Mouse (Mus musculus): ENCODE results near the gene Polr2h. TPM values are rescaled to one million over a fixed set of nuclear protein-coding genes. Genes with fewer than 3 reads are reported as not detected.

Gene Polr2h
- polyA plus RNA-seq, 1 experiment from 2014 or later: 119 TPM

DNA sequence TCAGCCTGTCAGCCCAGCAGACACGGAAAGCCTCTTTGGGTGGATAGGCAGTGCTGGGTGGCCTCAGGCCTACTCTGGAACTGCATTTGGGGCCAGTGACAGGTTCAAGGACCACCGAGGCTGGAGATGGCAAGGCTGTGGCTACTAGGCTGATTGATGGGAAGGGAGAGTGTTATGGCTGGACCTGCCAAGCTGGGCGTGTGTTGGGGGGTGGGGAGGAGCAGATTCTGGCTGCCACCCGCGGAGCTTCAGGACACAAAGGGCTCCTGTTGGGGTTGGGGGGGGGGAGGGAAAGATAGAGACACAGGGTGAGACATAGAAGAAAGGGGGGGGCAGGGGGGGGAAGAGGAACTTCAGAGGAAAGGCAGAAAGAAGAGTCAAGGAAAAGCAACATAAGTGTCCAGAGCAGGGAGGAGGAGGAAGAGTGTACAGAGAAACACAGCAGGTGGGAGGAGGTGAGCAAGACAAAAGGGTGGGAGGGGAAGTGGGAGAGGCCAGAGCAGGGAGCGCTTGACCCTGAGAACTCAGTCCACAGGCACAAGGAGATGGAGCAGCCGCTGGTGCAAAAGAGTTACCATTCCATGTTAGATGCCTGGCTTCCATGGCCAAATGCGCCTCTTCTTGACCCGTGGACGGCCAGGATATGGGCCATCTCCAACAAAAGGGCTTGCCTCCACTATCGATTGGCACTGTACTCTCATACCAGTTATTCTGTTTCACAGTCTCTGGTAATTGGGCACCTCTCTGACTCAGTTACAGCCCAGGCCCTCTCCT is 3.0 kb upstream of the Polr2h start:
- H3K36me3 ChIP-seq (ENCODE audit: control insufficient read depth, insufficient read depth, low read length): peaks cover 3% of the 10 kb centered on the region; the same call in 1 of the 2 replicates
- 32% methylated on average over 11 of the region's 11 CpGs for WGBS
- H3K27me3 ChIP-seq (ENCODE audit: control insufficient read depth, insufficient read depth, low read length): no peaks in the 10 kb centered on the region
- peak overlapping the region; percentile 73 for H3K4me2 ChIP-seq
- peak overlapping the region; percentile 80 for H3K9ac ChIP-seq (ENCODE audit: low read length)
- ATAC-seq (ENCODE audit: low FRiP score): no peak
- H3K4me3 ChIP-seq (ENCODE audit: low read depth, low read length): peak overlapping the region; percentile 60
- H3K4me1 ChIP-seq (ENCODE audit: control insufficient read depth, insufficient read depth, low read length): peaks cover 27% of the 10 kb centered on the region
- no peaks in the 10 kb centered on the region for H3K9me3 ChIP-seq (ENCODE audit: control insufficient read depth, low read length)
- no peak for DNase-seq (ENCODE audit: low spot score, missing footprints)
- no peak overlapping the region for H3K27ac ChIP-seq (ENCODE audit: low read depth, low read length)

DNA sequence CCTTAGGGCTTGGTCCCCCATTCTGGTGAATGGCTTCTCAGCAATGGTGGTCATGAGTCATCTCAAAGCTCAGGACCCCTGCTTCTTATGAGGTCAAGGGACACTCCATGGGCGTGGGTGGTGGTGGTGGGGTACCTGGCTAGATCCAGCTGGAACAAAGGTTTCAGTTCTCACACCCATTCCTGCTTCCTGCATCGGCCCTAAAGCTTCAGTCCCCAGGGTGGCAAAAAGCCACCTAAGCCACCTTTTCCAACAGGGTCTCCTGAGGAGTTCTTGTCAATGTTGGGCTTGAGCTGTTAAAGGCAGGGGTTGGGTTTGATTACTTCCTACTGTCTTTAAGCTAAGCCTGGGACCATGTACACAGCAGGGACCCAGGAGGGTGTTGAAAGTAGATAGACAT is 2.3 kb upstream of the Polr2h start:
- H3K27me3 ChIP-seq (ENCODE audit: control insufficient read depth, insufficient read depth, low read length): no peaks in the 10 kb centered on the region
- H3K27ac ChIP-seq (ENCODE audit: low read depth, low read length): no peak overlapping the region
- no peak for ATAC-seq (ENCODE audit: low FRiP score)
- no peaks in the 10 kb centered on the region for H3K9me3 ChIP-seq (ENCODE audit: control insufficient read depth, low read length)
- peak overlapping the region; percentile 60 for H3K4me3 ChIP-seq (ENCODE audit: low read depth, low read length)
- H3K4me1 ChIP-seq (ENCODE audit: control insufficient read depth, insufficient read depth, low read length): peaks cover 27% of the 10 kb centered on the region
- peak overlapping the region; percentile 73 for H3K4me2 ChIP-seq
- DNase-seq (ENCODE audit: low spot score, missing footprints): no peak
- peaks cover 3% of the 10 kb centered on the region; the same call in 1 of the 2 replicates for H3K36me3 ChIP-seq (ENCODE audit: control insufficient read depth, insufficient read depth, low read length)
- WGBS: 62% methylated on average over 2 of the region's 2 CpGs
- H3K9ac ChIP-seq (ENCODE audit: low read length): peak overlapping the region; percentile 80

DNA sequence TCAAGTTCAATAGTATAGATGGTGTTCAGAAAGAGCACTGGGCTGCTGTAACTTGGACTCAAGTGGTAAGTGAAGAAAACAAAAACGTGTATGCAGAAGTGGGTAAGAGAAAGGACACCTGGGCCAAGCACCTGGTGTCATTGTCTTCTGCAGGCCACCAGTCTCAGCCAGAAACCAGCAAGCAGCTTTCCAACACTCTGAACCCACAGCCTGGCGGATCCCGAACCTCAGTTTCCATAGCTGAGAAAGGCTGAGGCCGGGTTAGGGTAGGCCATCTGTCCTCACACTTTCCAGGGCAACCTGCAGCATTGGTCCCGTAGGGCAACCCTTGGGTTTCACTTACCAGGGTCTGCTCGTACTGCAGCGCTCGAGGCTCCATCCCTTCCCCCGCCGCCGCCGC is 1.9 kb upstream of the Polr2h start:
- Histone ChIP-seq H3K4me3 (ENCODE audit: low read depth, low read length) (peak overlapping the region; percentile 60), H3K9me3 (ENCODE audit: control insufficient read depth, low read length) (no peaks in the 10 kb centered on the region), H3K36me3 (ENCODE audit: control insufficient read depth, insufficient read depth, low read length) (no peaks in the 10 kb centered on the region), H3K4me1 (ENCODE audit: control insufficient read depth, insufficient read depth, low read length) (peaks cover 27% of the 10 kb centered on the region), H3K27me3 (ENCODE audit: control insufficient read depth, insufficient read depth, low read length) (no peaks in the 10 kb centered on the region), H3K9ac (ENCODE audit: low read length) (peak overlapping the region; percentile 80), H3K27ac (ENCODE audit: low read depth, low read length) (peak overlapping the region; percentile 82), H3K4me2 (peak overlapping the region; percentile 73)
- 2% methylated on average over 12 of the region's 12 CpGs for WGBS
- ATAC-seq (ENCODE audit: low FRiP score) (no peak), DNase-seq (ENCODE audit: low spot score, missing footprints) (no peak)

DNA sequence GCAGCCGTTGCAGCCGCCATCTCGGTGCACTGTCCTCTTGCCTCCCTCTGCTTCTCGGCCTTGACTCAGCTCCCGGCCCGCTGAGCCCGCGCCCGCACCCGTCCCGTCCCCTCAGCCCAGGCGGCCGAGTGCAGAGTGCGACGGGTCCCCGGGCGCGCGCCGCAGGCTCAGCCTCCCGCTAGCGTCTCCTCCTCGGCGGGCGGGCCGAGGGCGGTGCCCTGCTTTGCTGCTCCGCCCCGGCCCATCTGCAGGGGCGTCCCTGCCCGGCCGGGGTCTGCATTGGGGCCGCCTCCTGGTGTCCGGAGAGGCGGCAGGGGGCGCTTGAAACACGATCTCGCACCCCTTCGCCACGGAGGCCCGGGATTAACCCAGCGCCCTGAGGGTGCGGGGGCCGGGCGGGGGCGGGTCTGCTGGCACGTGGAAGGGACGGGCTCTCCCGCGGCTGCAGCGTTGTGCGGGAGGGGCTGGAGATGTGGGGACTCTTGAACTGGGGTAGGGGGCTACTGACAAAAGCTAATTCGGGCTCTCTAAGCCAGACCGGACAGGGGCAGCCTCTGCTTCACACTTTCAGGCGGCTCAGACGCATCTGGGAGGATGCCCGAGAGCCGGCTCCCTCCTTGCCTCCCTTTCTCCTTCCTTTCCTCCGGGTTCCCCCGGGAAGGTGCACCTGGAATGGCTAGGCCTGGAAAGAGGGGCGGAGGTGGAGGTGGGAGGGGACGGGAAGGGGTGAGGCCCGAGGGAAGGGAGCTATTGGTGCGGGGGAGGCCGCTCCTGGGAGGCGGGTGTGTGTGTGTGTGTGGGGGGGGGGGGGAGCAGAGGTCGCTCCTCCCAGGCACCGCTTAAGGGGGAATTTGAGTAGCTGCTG is 1.3 kb upstream of the Polr2h start:
- H3K27ac ChIP-seq (ENCODE audit: low read depth, low read length): peak overlapping the region; percentile 82
- H3K4me2 ChIP-seq: peak overlapping the region; percentile 73
- WGBS: under 1% methylated on average over 54 of the region's 68 CpGs
- peak; percentile 91 for ATAC-seq (ENCODE audit: low FRiP score)
- H3K4me3 ChIP-seq (ENCODE audit: low read depth, low read length): peak overlapping the region; percentile 60
- H3K36me3 ChIP-seq (ENCODE audit: control insufficient read depth, insufficient read depth, low read length): no peaks in the 10 kb centered on the region
- DNase-seq (ENCODE audit: low spot score, missing footprints): peak; percentile 98
- peak overlapping the region; percentile 80 for H3K9ac ChIP-seq (ENCODE audit: low read length)
- H3K27me3 ChIP-seq (ENCODE audit: control insufficient read depth, insufficient read depth, low read length): no peaks in the 10 kb centered on the region
- H3K4me1 ChIP-seq (ENCODE audit: control insufficient read depth, insufficient read depth, low read length): peaks cover 27% of the 10 kb centered on the region
- H3K9me3 ChIP-seq (ENCODE audit: control insufficient read depth, low read length): no peaks in the 10 kb centered on the region

DNA sequence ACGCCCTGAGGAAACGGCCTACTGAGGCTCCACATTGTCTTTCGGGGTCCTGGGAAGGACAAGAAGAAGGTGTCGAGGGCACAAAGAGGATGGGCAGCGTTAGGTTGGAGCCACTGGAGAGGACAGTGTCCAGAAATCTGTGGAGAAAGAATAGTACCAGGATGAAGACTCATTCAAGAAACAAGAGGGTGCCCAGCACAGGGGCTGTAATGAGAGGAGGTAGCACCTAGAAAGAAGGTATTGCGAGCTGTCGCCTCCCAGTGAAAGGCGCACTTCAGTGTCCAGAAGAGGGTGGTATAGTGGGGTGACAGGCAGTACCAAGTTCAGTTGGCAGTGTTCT is 654 bp upstream of the Polr2h start:
- Histone ChIP-seq H3K9me3 (ENCODE audit: control insufficient read depth, low read length) (no peaks in the 10 kb centered on the region), H3K27ac (ENCODE audit: low read depth, low read length) (peak overlapping the region; percentile 82), H3K27me3 (ENCODE audit: control insufficient read depth, insufficient read depth, low read length) (no peaks in the 10 kb centered on the region), H3K36me3 (ENCODE audit: control insufficient read depth, insufficient read depth, low read length) (peaks cover 2% of the 10 kb centered on the region; the same call in 1 of the 2 replicates), H3K4me1 (ENCODE audit: control insufficient read depth, insufficient read depth, low read length) (peaks cover 27% of the 10 kb centered on the region), H3K4me3 (ENCODE audit: low read depth, low read length) (peak overlapping the region; percentile 60), H3K9ac (ENCODE audit: low read length) (peak overlapping the region; percentile 80), H3K4me2 (peak overlapping the region; percentile 73)
- WGBS: 1% methylated on average over 8 of the region's 8 CpGs
- ATAC-seq (ENCODE audit: low FRiP score) (no peak), DNase-seq (ENCODE audit: low spot score, missing footprints) (peak; percentile 96)

DNA sequence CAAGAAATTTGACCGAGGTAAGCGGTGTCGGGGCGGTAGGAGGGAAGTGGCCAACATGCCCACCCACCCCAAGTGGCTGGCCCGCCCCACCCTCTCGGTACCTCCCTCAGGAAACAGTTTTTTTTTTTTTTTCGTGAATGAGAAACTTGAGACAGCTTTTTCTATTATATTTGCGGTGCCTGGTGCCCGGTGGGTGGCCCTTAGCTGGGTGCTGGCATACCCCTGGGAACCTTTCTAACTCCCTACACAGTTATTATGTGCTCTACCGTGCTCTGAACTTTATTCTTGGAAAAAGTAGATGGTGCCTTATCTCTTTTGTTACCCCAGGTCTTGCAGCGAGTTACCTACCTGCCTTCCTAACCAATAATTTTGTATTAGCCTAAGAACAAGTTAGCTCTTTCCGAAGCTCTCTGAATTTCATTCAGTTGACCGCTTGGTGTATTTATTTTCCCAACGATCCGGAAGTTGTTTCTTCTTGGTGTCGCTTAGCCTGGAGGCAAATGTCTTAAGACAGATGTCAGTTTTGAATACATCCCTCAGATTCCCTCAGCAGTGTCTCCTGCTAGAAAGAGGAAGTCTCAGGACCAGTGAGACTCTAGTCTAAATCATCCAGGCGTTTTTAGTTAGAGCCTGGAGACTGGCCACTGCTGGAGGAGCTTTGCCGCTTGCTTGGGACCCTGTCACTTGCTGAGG is 659 bp downstream of the Polr2h start:
- ATAC-seq (ENCODE audit: low FRiP score): no peak
- H3K9me3 ChIP-seq (ENCODE audit: control insufficient read depth, low read length): no peaks in the 10 kb centered on the region
- H3K4me3 ChIP-seq (ENCODE audit: low read depth, low read length): peak overlapping the region; percentile 60
- WGBS: 5% methylated on average over 18 of the region's 18 CpGs
- no peaks in the 10 kb centered on the region for H3K27me3 ChIP-seq (ENCODE audit: control insufficient read depth, insufficient read depth, low read length)
- peaks cover 27% of the 10 kb centered on the region for H3K4me1 ChIP-seq (ENCODE audit: control insufficient read depth, insufficient read depth, low read length)
- peak; percentile 88 for DNase-seq (ENCODE audit: low spot score, missing footprints)
- H3K27ac ChIP-seq (ENCODE audit: low read depth, low read length): peak overlapping the region; percentile 82; the same call in 1 of the 2 replicates
- H3K4me2 ChIP-seq: peak overlapping the region; percentile 73
- H3K36me3 ChIP-seq (ENCODE audit: control insufficient read depth, insufficient read depth, low read length): peaks cover 2% of the 10 kb centered on the region; the same call in 1 of the 2 replicates
- peak overlapping the region; percentile 80 for H3K9ac ChIP-seq (ENCODE audit: low read length)

DNA sequence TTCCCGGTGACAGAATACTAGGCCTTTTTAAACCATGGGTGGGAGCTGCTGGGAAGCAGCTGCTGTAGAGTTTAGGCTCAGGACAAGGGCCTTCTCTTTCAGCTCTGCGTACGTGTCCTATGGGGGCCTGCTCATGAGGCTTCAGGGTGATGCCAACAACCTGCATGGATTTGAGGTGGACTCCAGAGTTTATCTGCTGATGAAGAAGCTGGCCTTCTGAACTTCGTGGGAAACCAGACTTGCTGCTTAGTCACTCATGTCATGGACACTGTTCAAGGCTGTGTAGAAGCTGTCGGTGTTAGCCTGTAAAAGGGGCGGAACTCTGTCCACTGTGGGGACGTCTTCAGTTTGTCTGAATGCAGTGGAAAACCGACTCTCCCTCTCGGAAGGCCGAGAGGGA is 4.3 kb downstream of the Polr2h start:
- H3K27ac ChIP-seq (ENCODE audit: low read depth, low read length): no peak overlapping the region
- H3K27me3 ChIP-seq (ENCODE audit: control insufficient read depth, insufficient read depth, low read length): no peaks in the 10 kb centered on the region
- ATAC-seq (ENCODE audit: low FRiP score): no peak
- peaks cover 9% of the 10 kb centered on the region for H3K4me1 ChIP-seq (ENCODE audit: control insufficient read depth, insufficient read depth, low read length)
- H3K36me3 ChIP-seq (ENCODE audit: control insufficient read depth, insufficient read depth, low read length): peaks cover 2% of the 10 kb centered on the region; the same call in 1 of the 2 replicates
- H3K4me2 ChIP-seq: no peak overlapping the region
- no peaks in the 10 kb centered on the region for H3K9me3 ChIP-seq (ENCODE audit: control insufficient read depth, low read length)
- no peak overlapping the region for H3K4me3 ChIP-seq (ENCODE audit: low read depth, low read length)
- no peak overlapping the region for H3K9ac ChIP-seq (ENCODE audit: low read length)
- WGBS: 88% methylated on average over 10 of the region's 10 CpGs
- DNase-seq (ENCODE audit: low spot score, missing footprints): peak; percentile 17

DNA sequence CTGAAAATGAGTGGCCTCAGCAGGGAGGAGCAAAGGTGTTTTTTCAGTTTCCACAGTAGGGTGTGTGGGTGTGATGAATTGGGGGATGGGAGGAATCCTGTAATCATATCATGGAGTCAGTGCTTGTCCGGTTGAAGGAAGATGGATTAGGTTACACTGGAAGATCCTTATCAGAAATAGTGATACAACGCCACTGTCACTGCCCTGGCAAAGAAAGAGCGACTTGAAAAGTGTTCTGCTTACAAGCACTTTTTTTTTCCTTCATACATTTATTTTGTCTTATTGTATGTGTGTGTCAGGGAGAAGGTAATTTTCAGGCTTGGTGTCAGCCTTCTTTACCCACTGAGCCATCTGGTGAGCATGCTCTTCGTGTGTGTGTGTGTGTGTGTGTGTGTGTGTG is 5.3 kb downstream of the Polr2h start:
- DNase-seq (ENCODE audit: low spot score, missing footprints): peak; percentile 53
- Histone ChIP-seq H3K27me3 (ENCODE audit: control insufficient read depth, insufficient read depth, low read length) (no peaks in the 10 kb centered on the region), H3K4me1 (ENCODE audit: control insufficient read depth, insufficient read depth, low read length) (peaks cover 7% of the 10 kb centered on the region), H3K9ac (ENCODE audit: low read length) (no peak overlapping the region), H3K4me2 (no peak overlapping the region), H3K27ac (ENCODE audit: low read depth, low read length) (no peak overlapping the region), H3K4me3 (ENCODE audit: low read depth, low read length) (no peak overlapping the region), H3K9me3 (ENCODE audit: control insufficient read depth, low read length) (no peaks in the 10 kb centered on the region), H3K36me3 (ENCODE audit: control insufficient read depth, insufficient read depth, low read length) (peaks cover 2% of the 10 kb centered on the region; the same call in 1 of the 2 replicates)
- ATAC-seq (ENCODE audit: low FRiP score): no peak
- 82% methylated on average over 4 of the region's 4 CpGs for WGBS
